Mouse (Mus musculus): ENCODE measurements around the gene Kif5c.

Gene Kif5c

DNA sequence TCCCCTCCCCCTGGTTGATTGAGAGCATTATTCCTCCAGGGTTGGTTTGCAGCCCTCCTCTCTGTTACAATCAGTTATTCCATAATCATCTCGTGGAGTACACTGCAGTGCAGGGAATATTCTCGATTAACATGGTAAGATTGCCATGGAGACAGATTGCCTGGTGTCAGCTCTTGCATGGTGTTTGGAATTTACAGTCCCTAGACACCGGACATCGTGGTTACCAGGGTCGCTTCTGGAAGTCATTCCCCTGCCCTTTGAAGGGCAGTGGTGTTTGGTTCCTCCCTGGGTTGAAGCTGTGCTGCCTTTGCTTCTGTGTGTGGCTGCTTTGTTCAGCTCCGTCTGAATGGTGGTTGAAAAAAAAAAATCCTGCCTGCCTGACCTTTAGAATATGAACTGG, 100.8 kb downstream of the Kif5c start:
- DNase-seq (ENCODE audit: low read depth, low spot score), result no peak

DNA sequence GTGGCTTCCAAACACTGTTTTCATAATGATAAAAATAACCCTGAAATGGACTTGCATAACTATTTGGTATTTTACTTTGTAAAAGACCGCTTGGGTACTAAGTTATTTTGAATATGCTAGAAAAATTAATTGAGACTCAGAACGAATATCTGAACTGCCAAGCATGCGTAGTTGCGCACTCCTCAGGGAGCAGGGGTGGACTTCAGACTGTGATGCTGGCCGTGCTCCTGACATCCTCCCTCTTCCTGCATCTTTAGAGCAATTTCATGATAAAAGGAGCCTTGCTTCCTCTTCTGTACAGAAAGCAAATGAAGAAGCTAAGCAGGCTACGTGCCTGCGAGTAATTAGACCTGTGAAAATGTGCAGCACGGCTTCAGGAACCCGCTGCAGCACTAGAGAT, 101.2 kb downstream of the Kif5c start:
- no peak for DNase-seq (ENCODE audit: low read depth, low spot score)

DNA sequence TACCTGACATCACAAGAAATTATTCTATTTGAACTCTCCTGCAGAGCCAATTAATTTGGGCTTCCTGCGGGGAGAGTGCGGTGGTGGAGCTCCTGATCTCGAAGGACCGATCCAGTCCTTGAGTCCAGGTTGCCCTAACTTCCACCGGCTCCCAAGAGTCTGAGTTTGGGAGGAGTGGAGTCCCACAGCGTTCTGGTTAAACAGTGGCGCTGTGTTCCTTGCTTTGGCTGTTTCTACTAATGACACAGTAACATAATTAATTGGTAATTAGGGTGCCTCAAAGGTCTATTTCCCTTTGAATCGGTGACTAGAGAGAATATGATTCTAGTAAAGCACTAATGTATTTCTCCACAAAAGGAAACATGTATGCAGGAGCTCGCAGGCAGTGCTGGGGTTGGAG, 103.2 kb downstream of the Kif5c start:
- DNase-seq (ENCODE audit: low read depth, low spot score), result no peak

DNA sequence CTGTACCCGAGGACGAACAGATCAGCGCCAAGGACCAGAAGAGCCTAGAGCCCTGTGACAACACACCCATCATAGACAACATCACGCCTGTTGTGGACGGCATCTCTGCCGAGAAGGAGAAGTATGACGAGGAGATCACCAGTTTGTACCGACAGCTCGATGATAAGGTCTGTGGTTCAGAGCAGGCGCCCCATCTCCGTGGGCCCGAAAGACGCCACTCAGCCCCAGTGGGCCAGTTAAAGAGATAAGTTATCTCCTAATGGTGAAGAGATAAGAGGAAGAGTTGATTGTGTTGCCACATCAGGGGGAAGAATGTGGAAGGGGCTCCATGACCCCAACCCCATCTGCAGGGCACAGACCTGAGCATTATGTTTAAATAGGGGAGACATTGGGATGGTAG, 103.9 kb downstream of the Kif5c start:
- DNase-seq (ENCODE audit: low read depth, low spot score), result no peak

DNA sequence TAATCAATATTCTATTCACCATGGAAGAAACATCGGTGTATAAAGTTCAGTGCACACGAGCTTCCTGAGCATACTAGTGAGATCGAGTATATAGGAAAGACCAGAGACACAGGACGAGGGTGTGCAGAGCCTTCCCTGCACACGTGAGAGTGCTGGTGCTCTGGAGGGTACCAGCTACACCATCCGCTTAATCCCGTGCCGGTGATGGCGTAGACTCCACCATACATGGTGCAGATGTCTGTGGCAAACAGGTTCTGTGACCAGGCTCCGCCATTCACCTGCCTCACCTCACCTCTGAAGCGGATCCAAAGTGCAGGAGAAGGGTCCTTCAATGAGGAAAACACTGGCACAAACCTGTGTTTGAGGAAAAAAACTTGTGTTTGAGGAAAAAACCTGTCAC, 107.6 kb downstream of the Kif5c start:
- DNase-seq (ENCODE audit: low read depth, low spot score), result no peak

DNA sequence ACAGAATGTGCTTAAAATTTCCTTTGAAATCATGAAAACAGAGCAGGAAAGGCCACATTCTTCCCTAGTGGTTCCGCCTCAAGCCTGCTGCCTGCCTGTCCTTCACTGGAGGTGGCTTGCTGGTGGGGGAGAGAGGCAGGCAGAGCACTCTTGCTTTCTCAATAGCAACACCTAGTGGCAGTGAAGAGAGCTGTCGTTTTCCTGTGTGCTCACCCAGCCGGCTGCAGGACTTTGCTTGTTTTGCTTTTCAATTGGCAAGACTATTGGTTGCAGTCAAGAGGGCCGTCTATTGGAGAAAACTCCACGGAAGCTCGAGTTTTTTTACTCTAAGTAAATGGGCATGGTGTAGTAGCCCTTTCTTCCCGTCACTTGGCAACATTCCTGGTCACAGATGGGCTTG, 108.1 kb downstream of the Kif5c start:
- DNase-seq (ENCODE audit: low read depth, low spot score), result peak; percentile 39

DNA sequence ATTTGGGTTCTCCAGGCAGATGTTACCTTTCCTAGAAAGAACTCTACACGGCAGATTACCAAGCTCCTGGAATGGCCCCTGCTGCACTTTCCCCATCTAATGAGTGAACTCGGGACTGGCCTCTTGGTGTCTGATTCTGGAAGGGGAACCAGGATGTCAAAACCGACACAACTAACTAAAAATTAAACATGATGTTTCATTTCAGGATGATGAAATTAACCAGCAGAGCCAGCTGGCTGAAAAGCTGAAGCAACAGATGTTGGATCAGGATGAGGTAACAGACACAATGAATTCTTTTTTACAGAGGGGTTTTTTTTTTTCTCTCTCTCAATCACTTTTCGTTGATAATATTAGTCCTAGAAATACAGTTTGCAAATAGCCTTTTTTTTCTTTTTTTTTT, 108.6 kb downstream of the Kif5c start:
- DNase-seq (ENCODE audit: low read depth, low spot score), result no peak

DNA sequence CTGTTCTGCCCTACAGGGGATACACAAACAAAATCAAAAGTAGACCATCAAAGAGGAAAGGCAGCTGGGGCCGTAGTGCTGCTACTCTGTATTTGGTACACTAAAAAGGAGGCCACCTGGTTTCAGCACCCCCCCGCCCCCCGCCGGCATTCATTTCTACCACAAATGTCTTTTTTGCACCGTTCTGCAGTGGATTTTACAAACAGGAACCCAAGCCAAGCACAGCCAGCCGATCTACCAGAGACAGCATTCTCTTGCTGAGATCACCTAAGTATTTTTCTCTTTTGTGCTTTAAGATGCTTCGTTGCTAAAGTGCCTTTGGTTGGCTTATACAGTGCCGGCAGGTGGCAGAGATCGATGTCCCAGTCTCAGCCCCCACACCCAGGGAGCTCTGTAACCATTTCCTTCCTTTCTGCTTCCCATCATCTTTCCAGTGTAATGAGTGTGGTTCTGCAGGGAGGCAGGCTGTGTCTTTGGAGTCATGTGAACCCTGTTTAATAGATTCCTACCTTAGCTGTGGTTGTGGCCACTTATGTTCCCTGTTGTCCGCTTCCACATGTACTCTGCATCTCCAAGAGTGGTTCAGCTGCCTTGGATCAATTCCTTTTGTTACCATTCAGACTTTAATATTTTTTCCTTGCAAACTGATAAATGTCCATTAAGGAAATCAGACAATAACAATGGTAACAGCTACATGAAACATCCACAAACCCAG, 110.0 kb downstream of the Kif5c start:
- no peak for DNase-seq (ENCODE audit: low read depth, low spot score)

DNA sequence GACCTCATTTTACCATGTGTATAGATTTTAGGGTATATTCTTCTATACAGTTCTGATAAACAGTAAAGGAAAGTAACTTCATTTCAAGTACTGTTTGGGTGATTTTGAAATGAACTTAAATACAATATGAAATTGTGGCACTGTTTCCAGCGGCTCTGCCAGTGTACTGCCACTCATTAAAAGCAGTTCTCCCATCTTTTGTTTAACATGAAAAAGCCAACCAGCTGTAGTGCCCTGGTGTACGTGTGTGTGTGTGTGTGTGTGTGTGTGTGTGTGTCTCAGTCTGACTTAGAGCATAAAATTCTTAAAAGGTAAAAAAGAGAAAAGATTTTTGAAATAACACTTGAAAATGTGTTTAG, 110.5 kb downstream of the Kif5c start:
- no peak for DNase-seq (ENCODE audit: low read depth, low spot score)

DNA sequence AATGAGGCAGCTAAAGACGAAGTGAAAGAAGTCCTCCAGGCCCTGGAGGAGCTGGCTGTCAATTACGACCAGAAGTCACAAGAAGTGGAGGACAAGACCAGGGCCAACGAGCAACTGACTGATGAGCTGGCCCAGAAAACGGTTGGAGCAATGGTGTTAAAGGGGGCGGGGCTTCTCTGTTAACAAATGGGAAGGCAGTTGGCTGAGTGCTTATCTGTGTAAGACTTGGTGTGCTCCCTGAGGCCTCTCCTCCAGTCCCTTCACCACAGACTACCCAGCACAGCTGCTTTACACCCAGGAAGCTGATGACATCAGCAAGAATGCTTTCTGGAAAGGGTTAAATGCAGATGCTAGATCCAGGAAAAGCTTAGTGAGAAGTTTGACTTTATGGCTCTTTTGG, 111.1 kb downstream of the Kif5c start:
- DNase-seq (ENCODE audit: low read depth, low spot score), result no peak

DNA sequence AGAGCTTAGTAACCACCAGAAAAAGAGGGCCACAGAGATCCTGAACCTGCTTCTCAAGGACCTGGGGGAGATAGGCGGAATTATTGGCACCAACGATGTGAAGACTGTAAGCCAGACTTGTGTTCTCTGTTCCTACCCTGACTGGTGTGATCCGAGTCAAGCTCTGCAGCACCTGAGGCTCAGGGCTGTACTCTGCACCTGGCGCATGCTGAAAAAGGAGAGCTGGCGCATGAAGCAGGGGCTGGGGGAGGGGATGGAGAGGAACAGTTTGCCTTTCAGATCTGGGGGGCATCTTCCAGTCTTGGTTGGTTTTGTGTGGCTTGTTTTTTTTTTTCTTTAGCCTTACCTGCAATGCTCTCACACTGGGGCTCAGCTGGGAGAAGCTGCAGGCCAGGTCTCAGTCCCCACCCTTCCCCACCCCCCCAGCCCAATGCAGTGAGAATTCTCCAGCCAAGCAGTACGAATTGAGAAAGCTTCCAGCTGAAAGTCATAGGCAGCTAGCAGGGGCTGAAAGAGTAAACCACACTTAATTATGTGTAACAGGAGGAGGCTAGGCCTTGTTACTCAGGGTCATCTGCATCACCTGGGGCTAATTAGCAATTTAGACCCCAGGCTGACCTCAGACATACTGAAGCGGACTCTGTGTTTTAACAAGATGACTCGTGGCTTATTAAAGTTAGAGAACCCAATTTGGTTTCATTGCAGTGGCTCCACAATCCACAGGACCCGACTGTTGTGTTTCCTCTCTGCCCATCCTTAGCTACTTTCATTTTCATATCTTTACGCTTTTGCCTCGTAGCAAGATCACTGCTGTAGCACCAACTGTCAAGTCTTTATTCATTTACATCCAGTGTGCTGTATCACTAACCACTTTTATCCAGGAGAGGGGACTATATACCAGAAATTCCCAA, 113.9 kb downstream of the Kif5c start:
- DNase-seq (ENCODE audit: low read depth, low spot score), result no peak

DNA sequence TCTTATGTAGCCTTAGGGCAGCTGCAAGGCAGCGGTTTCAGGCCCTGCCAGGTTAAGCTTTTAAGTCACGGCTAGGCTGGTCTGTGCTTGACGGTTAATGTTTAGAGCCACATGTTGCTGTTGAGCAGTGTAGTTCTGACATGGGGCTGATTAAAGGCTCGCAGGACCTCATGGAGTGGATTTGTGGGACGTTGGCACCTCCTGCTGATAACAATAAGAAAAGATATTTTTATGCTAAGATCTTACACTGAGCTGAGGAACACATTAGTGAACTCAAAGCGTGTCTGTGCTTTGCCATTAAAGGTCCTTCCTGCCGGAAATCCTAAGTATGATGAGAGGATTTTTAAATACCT, 114.5 kb downstream of the Kif5c start:
- no peak for DNase-seq (ENCODE audit: low read depth, low spot score)

DNA sequence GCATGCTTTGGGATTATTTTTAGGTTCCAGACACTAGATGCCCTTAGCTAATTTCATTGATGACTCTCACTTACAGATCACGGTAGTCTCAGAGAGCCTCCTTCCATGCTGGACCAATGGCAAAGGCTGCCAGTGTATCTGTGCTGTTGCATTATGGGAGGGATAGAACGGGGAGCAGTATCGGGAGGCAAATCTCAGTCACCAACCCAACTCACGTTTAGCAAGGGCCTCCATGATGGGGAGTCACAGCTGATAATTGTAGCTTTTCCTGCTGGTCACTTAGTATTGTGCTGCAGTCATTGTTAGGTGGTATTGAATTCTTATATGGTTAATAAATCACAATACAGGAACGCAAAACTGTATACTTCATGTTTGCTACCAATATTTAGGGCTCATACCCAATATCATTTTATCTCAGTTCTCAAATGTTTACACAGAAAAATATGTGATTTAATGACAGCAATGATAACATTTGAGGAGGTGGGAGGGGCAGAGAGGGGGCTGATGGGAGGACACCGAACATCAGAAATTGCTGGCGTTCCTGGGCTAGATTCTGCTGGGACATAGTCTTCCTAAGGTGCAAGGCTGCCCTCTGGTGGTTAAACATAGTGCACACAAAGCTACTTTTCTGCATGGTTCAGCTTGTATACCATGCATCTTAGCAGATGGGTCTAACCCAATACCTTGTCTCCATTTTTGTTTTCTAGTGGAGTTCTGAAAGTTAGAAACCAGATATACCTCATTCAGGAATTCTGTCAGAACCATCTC, 115.1 kb downstream of the Kif5c start:
- DNase-seq (ENCODE audit: low read depth, low spot score), result peak; percentile 59

DNA sequence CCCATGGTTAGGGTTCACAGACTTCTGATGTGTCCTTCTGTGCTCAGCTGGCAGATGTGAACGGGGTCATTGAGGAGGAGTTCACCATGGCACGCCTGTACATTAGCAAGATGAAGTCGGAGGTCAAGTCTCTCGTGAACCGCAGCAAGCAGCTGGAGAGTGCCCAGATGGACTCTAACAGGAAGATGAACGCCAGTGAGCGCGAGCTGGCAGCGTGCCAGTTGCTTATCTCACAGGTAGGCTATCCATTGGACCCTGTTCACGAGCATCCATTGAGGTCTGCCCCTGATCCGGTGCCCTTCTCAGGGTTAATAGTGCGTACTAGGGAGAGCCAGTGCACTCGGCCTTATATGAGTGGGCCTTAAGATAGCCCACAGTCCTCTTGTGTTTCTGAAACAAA, 116.3 kb downstream of the Kif5c start:
- DNase-seq (ENCODE audit: low read depth, low spot score), result no peak

DNA sequence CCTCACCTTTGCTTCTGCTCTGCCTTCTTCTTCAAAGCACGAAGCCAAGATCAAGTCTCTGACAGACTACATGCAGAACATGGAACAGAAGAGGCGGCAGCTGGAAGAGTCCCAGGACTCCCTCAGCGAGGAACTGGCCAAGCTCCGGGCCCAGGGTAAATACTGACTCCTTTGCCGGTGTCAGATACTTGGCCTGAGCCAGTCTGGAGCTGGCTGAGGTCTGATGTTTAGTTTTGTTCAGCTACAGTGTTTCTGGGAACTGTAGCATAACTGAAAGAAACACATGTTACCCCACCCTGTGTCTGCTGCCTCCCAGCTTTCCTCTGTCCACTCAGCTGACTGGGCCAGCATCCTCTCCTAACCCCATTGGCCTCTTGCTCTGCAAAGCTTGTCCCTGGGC, 119.9 kb downstream of the Kif5c start:
- no peak for DNase-seq (ENCODE audit: low read depth, low spot score)

DNA sequence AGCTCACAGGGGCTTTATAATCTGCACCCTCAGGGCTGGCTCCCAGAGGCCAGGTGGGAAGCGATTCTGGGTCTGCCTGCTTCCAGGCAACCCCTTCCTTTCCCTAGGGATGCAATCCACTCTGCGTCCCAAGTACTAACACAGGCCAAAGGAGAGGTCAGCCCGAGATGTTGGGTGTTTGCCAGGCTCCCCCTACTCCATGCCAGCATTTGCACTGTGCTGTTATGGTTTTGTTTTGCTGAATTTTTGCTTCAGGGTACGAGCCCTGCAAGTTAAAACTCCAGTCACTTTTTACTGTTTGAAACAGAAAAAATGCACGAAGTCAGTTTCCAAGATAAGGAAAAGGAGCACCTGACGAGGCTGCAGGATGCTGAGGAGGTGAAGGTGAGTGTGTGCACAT, 121.9 kb downstream of the Kif5c start:
- DNase-seq (ENCODE audit: low read depth, low spot score), result no peak

DNA sequence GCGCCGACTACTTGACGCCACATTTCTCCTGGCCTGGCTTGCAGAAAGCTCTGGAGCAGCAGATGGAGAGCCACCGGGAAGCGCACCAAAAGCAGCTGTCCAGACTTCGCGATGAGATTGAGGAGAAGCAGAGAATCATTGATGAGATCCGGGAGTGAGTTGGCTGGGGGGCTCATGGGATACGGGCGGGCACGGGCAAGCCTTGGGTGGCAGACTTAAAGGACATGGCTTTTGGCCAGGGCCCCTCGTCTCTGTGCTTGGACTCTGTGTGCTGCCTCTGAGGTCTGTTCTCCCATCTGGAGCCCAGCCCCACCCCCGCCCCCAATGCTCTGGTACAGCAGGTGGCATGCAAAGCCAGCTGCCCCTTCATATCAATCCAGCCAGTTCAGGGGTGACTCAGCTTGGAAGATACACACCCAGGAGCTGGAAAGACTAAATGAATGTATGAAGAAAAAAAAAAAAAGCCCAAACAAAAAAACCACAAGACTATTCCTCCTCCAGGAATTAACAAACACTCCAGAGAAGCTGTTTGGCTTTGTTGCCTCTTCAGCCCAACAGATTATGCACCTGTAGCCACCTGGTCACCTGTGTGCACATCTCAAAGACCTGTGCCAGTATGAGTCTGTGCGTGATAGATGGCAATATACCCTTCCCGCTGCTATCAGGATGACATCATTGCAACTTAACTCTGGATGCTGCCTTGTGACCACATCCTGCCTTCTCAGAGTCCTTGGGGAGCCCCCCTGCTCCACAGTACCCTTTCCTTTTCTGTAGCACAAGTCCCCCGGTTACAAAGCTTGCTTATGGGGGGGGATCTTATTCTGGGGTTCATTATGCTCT, 123.0 kb downstream of the Kif5c start:
- no peak for DNase-seq (ENCODE audit: low read depth, low spot score)

DNA sequence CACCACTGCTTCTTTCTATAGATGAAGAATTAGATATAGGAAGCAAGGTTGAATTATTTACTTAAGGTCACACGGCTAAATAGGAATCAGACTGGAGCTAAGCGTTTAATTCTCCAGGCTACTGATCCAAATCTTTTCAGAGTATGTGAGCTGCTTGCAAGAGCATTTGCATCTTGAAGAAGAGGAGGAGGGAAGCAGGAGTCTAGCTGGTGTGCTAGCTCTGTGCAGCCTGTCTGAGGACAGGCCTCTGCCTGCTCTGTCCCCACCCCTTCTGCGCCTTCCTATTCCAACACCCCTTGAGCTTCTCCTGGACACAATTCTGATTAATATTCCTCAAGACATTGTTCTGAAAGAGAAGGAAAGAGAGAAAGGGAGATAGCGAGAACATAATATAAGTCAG, 123.8 kb downstream of the Kif5c start:
- DNase-seq (ENCODE audit: low read depth, low spot score), result no peak

DNA sequence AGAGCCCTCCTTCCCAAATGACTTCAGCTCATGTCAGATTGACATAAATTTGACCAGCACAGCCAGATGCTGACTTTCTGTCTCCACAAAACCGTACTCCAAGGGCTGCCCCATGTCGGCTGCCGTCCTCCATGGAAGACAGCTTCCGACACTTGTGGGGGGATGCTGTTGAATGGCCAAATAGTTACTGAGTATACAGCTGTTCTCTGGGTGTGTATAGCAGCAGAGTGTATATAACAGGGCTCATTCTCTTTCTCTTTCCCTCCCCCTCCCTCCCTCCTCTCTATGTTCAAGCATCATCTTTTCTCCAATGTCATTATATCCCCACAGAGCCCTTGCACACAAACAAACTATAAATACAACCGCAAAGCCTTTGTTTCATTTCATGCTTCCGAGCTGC, 124.7 kb downstream of the Kif5c start:
- no peak for DNase-seq (ENCODE audit: low read depth, low spot score)

DNA sequence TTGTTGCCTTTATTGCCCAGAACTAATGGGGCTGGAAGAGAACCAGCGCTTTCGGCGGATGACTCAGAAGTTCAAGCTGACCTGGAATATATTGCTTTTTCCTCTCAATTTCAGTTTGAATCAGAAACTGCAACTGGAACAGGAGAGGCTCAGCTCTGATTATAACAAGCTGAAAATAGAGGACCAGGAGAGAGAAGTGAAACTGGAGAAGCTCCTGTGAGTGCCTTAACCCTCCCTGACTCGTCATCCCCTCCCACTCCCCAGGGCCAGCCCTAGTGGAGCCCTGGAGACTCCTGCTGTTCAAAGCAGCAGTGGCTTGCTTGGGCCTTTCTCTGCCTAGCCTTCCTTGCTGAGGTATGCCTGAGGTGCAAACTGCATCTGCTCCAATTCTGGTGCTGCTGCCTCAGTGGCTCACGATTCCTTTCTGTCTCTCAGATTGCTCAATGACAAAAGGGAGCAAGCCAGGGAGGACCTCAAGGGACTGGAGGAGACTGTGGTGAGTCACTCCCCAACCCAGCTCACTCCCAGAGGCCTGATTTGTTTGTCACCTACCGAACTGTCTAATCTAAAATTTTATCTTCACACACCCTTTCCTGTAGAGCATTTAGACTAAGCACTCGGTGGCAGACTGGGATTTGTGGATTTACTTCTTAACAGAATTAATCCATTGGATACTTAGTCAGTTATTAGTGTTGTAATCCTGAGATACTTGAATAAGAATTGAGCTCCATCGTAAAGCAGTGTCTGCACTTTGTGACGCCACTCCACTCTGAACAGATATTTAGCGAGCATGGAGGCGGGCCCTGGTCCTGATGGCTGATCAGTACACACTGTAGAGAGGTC, 125.4 kb downstream of the Kif5c start:
- peak; percentile 50 for DNase-seq (ENCODE audit: low read depth, low spot score)

All from retina, adult 2 months (tissue).